Mouse (Mus musculus) adrenal gland, adult 18-20 months (tissue): ENCODE results near the gene Fry. TPM values are rescaled to one million over a fixed set of nuclear protein-coding genes. Genes with fewer than 3 reads are reported as not detected.

ENCODE experiments used
- DNase-seq, 2 experiments: peaks; one replicate each; pipeline ENCODE4 v3.0.0; 2021 to 2022; ENCODE audit warnings: low spot score in 2 of 2
- total RNA-seq, 2 experiments: library from RNA; stranded (reverse); gene quantifications; 1 replicate in 1 of 2; 2 replicates in 1 of 2; pipeline ENCODE4 v1.2.3; 2021

Gene Fry
- total RNA-seq, 2 experiments from 2014 or later: 34.4 to 45.1 TPM

GRCm38 (mm10) chr5:150325411-150325810 lies 207.0 kb downstream of the Fry start:
- no peak for DNase-seq

DNA sequence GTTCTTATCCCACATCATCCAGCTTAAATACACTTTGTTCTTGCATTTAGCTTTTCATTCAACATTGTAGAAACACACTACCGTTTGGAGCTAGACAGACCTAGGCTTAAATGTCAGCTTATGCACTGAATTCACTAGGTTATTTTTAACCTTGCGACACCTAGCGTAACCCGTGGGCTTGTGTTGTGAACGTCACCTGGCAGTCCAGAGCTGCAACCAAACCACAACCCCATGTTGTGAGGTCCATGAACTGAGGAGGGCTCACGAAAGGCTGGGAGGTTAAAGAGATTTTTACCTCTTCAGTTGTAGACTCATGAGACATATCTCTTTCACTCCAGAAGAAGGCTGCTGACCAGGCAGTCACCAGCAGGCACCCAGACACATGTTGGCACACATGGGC lies 210.2 kb downstream of the Fry start:
- DNase-seq: no peak

DNA sequence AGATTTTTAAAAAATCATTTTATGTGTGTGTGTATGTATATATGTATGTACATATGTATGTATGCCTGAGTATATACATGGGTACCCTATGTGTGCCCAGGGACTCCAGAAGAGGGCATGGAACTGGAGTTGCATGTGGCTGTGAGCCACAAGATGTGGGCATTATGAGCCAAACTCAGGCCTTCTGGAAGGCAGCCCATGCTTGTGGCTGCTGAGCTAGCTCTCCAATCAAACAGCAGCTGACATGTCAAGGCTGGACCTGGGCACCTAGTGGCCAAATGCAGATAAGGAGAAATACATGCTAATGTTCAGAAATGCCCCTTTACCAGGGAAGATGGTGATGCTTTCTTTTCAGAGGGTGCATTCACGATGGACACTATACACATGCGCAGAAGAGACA lies 213.4 kb downstream of the Fry start:
- DNase-seq: peak; percentile 19 to 27

DNA sequence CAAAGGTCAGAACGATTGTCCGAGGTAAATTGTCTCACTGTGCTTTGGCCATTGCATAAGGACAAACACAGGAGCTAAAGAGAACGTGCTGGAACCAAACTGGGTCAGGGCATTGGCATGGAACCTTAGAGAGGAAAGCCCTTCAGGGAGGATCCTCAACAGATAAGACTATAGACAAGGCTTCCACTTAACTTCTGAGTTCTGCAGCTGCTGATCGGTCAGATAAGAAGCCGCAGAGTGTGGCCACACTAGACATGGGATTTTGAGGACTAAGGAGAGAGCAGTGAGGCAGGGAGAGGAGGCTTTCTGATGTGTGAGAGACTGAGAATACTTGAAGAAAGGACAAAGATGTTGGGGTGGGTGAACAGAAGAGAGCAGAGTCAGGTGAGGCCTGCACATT lies 214.4 kb downstream of the Fry start:
- DNase-seq: no peak

DNA sequence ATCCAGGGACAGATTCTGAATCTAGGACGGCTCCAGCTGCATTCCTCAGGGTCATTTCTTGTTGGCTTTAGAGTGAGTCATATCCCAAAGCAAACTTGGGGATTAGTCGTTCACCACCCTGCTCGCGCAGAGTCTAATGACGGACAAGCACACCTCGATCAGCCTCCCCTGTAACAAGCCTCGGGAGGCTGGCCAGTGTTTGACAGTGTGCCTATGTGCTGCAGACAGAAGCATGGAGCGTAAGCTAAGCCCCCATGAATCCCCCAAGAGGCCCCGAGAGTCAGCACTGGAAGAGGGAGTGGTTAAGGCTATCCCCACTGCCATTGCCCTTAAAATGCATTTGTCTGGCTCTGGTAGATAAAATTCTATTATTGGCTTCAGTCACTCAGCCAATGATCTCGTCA lies 214.9 kb downstream of the Fry start:
- no peak for DNase-seq

DNA sequence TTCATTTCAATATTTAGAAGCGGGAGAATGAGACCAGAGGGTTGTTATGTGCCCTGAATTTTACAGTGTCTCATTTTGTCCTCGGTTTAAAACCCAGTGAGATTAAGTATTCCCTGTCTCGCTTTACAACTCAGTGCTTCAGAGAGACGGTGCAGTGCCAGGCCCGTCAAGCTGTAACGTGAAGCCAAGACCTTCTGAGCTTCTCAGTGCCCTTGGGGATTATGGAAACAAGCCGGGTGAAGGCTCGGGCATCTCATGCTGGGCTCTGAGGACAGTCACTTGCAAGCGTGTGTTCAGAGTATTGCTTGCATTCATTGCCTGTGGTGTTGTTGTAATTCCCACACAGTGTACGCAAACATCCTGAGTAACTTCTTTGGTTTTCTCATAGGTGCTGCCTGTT lies 218.0 kb downstream of the Fry start:
- DNase-seq: no peak

DNA sequence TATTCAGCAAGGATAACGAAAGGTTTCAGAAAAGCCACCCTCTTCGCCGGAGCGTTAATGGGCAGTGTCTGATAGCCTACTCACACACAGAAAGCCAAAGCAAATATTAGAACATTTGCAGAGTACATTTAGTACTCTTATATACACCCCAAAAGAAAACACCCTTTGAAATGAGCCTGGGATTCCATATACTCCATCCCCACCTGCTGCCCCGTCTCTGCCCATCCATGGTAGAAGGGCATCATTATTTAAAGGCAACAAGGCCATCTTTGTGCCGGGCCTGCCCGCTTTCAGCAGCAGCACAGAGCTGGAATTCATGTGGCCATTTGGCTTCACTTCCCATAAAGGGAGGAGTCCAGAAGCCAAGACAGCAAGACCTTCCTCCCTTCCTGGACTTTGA lies 219.3 kb downstream of the Fry start:
- DNase-seq: no peak

GRCm38 (mm10) chr5:150340944-150341343 lies 222.5 kb downstream of the Fry start:
- no peak for DNase-seq

DNA sequence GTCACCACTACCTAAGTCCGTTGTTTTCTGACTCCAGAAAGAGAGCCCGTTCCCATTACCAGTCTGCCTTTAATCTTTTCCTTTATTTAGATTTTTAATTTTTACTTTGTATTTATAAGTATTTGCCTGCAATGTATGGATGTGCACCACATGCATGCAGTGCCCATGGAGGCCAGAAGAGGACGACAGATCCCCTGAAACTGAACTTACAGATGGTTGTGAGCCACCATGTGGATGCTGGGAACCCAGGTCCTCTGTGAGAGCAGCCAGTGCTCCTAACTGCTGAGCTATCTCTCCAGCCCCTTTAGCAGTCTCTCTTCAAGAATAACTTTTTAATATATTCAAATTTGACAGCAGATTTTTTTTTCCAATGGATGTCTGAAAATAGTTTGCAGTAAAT lies 223.7 kb downstream of the Fry start:
- no peak for DNase-seq

DNA sequence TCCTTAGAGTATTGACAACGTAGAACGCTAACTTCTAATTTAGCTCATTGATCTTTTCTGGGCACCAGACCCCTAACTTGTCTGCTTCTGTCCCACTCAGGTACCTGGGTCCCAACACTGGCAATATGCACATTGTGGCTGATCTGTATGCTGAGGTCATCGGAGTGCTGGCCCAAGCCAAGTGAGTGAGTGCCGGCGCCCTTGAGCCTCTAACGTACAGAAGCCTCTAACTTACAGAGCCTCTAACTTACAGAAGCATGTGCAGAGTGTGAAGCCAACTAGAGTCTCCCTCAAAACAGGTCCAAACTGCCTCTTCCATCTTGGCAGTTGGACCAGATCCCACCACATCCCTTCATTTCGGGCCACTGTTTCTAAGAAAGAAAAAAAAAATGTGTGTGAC lies 227.5 kb downstream of the Fry start:
- DNase-seq: peak in 1 of 2 experiments; percentile 15

DNA sequence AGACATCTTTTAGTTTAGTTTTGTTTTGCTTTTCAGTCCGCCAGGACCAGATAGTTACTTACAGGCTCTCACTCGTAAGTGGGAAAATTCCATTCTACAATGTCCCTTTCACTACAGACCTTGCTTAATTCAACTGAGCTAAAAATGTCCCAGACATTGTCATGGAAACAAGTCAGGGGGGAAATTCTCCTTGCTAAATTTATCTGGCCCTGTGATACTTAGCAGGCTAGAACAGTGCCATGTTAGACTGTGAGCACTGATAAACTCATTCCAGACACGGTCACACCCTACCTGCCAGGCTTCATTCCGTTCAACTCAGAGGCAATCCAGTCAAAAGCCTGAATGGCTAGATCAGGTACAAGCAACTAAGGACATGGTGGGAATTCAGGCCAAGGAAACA lies 227.9 kb downstream of the Fry start:
- DNase-seq: no peak

- no peak for DNase-seq
Observed at GRCm38 (mm10) chr5:150347845-150348244, 229.4 kb downstream of the Fry start.

GRCm38 (mm10) chr5:150348302-150348701 lies 229.9 kb downstream of the Fry start:
- DNase-seq: no peak

GRCm38 (mm10) chr5:150351191-150351590 lies 232.7 kb downstream of the Fry start:
- no peak for DNase-seq

GRCm38 (mm10) chr5:150358671-150359070 lies 240.2 kb downstream of the Fry start:
- no peak for DNase-seq

DNA sequence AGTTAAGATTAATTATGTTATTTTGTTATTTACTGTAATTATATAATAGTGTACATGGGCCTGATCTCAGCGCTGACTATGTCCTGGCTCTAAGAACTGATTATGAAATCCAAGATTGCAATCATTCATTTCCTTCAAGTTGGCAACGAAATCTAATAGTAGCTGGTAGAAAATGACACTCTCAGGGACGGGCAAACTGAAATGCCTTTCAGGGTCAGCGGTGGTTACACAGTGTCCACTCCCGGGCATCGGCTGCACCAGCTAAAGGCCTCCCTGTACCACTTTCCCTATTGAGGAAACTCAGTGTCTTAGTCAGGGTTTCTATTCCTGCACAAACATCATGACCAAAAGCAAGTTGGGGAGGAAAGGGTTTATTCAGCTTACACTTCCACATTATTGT lies 243.8 kb downstream of the Fry start:
- DNase-seq: peak in 1 of 2 experiments; percentile 23

GRCm38 (mm10) chr5:150364621-150365020 lies 246.2 kb downstream of the Fry start:
- no peak for DNase-seq

GRCm38 (mm10) chr5:150367027-150367426 lies 248.6 kb downstream of the Fry start:
- no peak for DNase-seq

GRCm38 (mm10) chr5:150370291-150370690 lies 251.8 kb downstream of the Fry start:
- DNase-seq: no peak

- no peak for DNase-seq
Observed at GRCm38 (mm10) chr5:150370895-150371294, 252.4 kb downstream of the Fry start.

DNA sequence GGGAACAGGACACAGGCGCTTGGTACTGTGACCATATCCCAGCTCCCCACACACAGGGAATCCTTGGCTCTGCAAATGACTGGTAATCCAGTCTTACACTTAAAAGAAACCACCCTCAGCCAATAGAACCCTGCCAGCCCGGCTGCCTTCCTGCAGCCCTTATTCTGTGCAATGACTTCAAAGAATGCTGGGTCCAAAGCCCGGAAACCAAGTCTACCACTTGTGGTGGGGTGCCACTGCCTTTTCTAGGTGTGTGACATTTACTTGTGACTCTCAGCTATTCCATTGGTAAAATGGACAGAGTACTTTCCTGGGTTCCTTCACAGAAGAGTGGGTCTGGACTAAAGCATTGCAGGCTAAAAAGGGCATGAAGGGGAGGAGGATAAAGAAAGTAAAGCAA lies 254.5 kb downstream of the Fry start:
- DNase-seq: no peak

- no peak for DNase-seq
Observed at GRCm38 (mm10) chr5:150374778-150375559, 256.5 kb downstream of the Fry start.

- no peak for DNase-seq
Observed at GRCm38 (mm10) chr5:150378586-150378985, 260.1 kb downstream of the Fry start.
